Mouse (Mus musculus): ENCODE results near the gene Mapkapk2.

GRCm38 (mm10) chr1:131015879-131016278, 81.7 kb downstream of the Mapkapk2 start:
- TF ChIP-seq EP300 (IDR thresholded peaks at IDR 0.05; ENCODE audit: insufficient read depth, low read depth, low read length), result no peak
- TF ChIP-seq POLR2A (IDR thresholded peaks at IDR 0.05; ENCODE audit: insufficient read depth, low read depth, low read length), result no peak
- no peak for TF ChIP-seq CTCF (IDR thresholded peaks at IDR 0.05)
